9 mouse cellular contexts compared by ENCODE assay signal in the genomic region with DNA sequence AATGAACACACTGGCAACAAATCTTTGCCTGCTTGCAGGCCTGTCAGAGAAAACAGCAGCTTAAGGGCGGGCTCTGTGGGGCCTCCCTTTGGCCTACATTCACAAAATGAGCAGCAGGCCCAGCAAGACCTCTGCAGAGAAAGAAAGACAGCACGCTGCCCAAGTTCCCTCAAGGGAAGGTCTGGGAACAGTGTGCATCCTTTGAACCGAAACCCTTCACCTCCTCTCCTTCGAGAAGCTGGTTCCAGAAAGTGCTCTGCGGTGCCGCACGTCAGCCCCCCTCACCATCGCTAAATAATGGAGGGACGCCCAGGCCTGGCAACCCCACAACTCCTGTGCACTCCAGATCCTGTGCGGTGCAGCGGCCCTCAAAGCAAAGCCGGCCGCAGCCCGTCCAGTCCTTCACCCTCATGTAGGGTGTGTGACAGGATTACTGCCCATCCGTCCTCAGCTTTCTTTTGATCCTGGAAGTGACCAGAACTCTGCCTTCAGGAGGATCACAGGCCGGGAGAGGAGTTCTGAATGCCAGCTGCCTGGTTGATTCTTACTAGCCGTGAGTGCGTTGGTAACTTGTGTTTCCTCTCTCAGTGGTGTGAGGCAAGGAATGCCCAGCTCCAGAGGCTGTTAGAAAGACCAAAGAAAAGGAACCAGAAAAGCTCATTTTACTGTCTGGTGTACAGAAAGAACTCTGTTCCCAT. TPM values are rescaled to one million over a fixed set of nuclear protein-coding genes. Genes with fewer than 3 reads are reported as not detected.
DNase-seq lines count a peak whose midpoint lies in the region; ATAC-seq lines count a peak whose summit lies in the region.
"Had no signal": no experiment of that assay in that cellular context is flagged by ENCODE, and none has a peak within 500 bp of the region (broad histone marks: within the 10 kb centered on the region; RNA-seq: fewer than 3 reads in every experiment).

No protein-coding gene starts in this region.

- H3K4me3 ChIP-seq in hindbrain, embryonic 10.5 days: no peak overlapping the region
- H3K4me3 ChIP-seq in hindbrain, embryonic 14.5 days (replicated peaks; ENCODE audit: low read length): no peak overlapping the region
- H3K4me3 ChIP-seq in embryonic facial prominence, embryonic 15.5 days (replicated peaks): no peak overlapping the region
- H3K4me3 ChIP-seq in limb, embryonic 15.5 days: no peak overlapping the region
- H3K4me3 ChIP-seq: embryonic facial prominence, embryonic 13.5 days had no signal

- no peaks in the 10 kb centered on the region for H3K36me3 ChIP-seq in hindbrain, embryonic 10.5 days
- H3K36me3 ChIP-seq in hindbrain, embryonic 14.5 days (replicated peaks; ENCODE audit: control insufficient read depth, insufficient read depth): no peaks in the 10 kb centered on the region
- H3K36me3 ChIP-seq in embryonic facial prominence, embryonic 15.5 days: no peaks in the 10 kb centered on the region
- H3K36me3 ChIP-seq in limb, embryonic 15.5 days: no peaks in the 10 kb centered on the region
- H3K36me3 ChIP-seq: embryonic facial prominence, embryonic 13.5 days had no signal

- peaks cover 8% of the 10 kb centered on the region; the same call in 1 of the 2 replicates for H3K9me3 ChIP-seq in hindbrain, embryonic 10.5 days
- H3K9me3 ChIP-seq in hindbrain, embryonic 14.5 days (ENCODE audit: control insufficient read depth, low read length): no peaks in the 10 kb centered on the region
- no peaks in the 10 kb centered on the region for H3K9me3 ChIP-seq in embryonic facial prominence, embryonic 15.5 days (replicated peaks)
- H3K9me3 ChIP-seq in limb, embryonic 15.5 days: no peaks in the 10 kb centered on the region

- no peak overlapping the region for H3K9ac ChIP-seq in hindbrain, embryonic 14.5 days
- no peak overlapping the region for H3K9ac ChIP-seq in embryonic facial prominence, embryonic 15.5 days
- H3K9ac ChIP-seq in limb, embryonic 15.5 days: no peak overlapping the region
- H3K9ac ChIP-seq: embryonic facial prominence, embryonic 13.5 days had no signal

- H3K27me3 ChIP-seq in hindbrain, embryonic 10.5 days (ENCODE audit: insufficient read depth, poor library complexity, severe bottlenecking): no peaks in the 10 kb centered on the region
- H3K27me3 ChIP-seq in hindbrain, embryonic 14.5 days (ENCODE audit: control insufficient read depth, insufficient read depth, low read length): no peaks in the 10 kb centered on the region
- no peaks in the 10 kb centered on the region for H3K27me3 ChIP-seq in embryonic facial prominence, embryonic 15.5 days
- no peaks in the 10 kb centered on the region for H3K27me3 ChIP-seq in limb, embryonic 15.5 days
- H3K27me3 ChIP-seq: embryonic facial prominence, embryonic 13.5 days had no signal

- ATAC-seq in hindbrain, embryonic 14.5 days (ENCODE audit: low FRiP score): no peak
- no peak for ATAC-seq in embryonic facial prominence, embryonic 15.5 days (ENCODE audit: insufficient number of reproducible peaks, low FRiP score, low TSS enrichment, low read depth)
- no peak for ATAC-seq in limb, embryonic 15.5 days (ENCODE audit: insufficient number of reproducible peaks, low FRiP score, low TSS enrichment, low read depth)

- H3K4me2 ChIP-seq in hindbrain, embryonic 14.5 days (replicated peaks): no peak overlapping the region
- H3K4me2 ChIP-seq in embryonic facial prominence, embryonic 15.5 days (replicated peaks): no peak overlapping the region
- no peak overlapping the region for H3K4me2 ChIP-seq in limb, embryonic 15.5 days

- H3K27ac ChIP-seq in hindbrain, embryonic 10.5 days: peak overlapping the region; percentile 66
- H3K27ac ChIP-seq in hindbrain, embryonic 14.5 days: no peak overlapping the region; the same call in 1 of the 2 replicates
- H3K27ac ChIP-seq in embryonic facial prominence, embryonic 15.5 days (replicated peaks): 0 out of 2 replicates have a peak overlapping the region, but pooled peaks have one; percentile 4
- H3K27ac ChIP-seq in limb, embryonic 15.5 days: peak overlapping the region; percentile 51; the same call in 1 of the 2 replicates
- H3K27ac ChIP-seq: embryonic facial prominence, embryonic 13.5 days had no signal

- DNase-seq in hindbrain, embryonic 10.5 days (ENCODE audit: low spot score): no peak
- DNase-seq in hindbrain, embryonic 14.5 days (ENCODE audit: low spot score): no peak
- DNase-seq in R1 (ENCODE audit: low read depth, low spot score): peak; percentile 41
- no peak for DNase-seq in right cerebral cortex, postnatal 36 days (ENCODE audit: low spot score in 2 of 2)
- DNase-seq in spleen, postnatal 36 days (ENCODE audit: low spot score in 2 of 2): no peak
- no peak for DNase-seq in layer of hippocampus, postnatal 14 days (ENCODE audit: low spot score in 2 of 2)

- peaks cover 18% of the 10 kb centered on the region for H3K4me1 ChIP-seq in hindbrain, embryonic 10.5 days (replicated peaks)
- H3K4me1 ChIP-seq in hindbrain, embryonic 14.5 days (replicated peaks; ENCODE audit: control insufficient read depth, insufficient read depth, low read length): no peaks in the 10 kb centered on the region
- peaks cover 23% of the 10 kb centered on the region for H3K4me1 ChIP-seq in embryonic facial prominence, embryonic 15.5 days
- peaks cover 12% of the 10 kb centered on the region for H3K4me1 ChIP-seq in limb, embryonic 15.5 days

- WGBS in hindbrain, embryonic 10.5 days: 54% methylated on average over 18 of the region's 18 CpGs
- 55% methylated on average over 18 of the region's 18 CpGs for WGBS in hindbrain, embryonic 14.5 days
- WGBS in embryonic facial prominence, embryonic 15.5 days: 72% methylated on average over 18 of the region's 18 CpGs
- 60% methylated on average over 18 of the region's 18 CpGs for WGBS in limb, embryonic 15.5 days

RNA-seq across cellular contexts. Expression of gene Xpnpep1, which starts 11.4 kb away (rescaled TPM):
- 153 and 156 TPM in 2 replicates for polyA plus RNA-seq in hindbrain, embryonic 10.5 days (2016; fragmentation: Nextera tagmentation; extraction: Ambion mirVana)
- 135 and 141 TPM in 2 replicates for polyA plus RNA-seq in hindbrain, embryonic 14.5 days (2014; fragmentation: Nextera tagmentation; extraction: Ambion mirVana)
- polyA plus RNA-seq in embryonic facial prominence, embryonic 15.5 days (2015; fragmentation: Nextera tagmentation; extraction: Ambion mirVana): 132 and 137 TPM in 2 replicates
- polyA plus RNA-seq in limb, embryonic 15.5 days (2015; fragmentation: Nextera tagmentation; extraction: Ambion mirVana): 144 and 161 TPM in 2 replicates
- total RNA-seq in layer of hippocampus, postnatal 14 days (2021): 100 to 1,000 TPM; 112 to 123 TPM
